Mouse (Mus musculus): Measurements from ENCODE around the gene Tmem209.

Gene Tmem209

DNA sequence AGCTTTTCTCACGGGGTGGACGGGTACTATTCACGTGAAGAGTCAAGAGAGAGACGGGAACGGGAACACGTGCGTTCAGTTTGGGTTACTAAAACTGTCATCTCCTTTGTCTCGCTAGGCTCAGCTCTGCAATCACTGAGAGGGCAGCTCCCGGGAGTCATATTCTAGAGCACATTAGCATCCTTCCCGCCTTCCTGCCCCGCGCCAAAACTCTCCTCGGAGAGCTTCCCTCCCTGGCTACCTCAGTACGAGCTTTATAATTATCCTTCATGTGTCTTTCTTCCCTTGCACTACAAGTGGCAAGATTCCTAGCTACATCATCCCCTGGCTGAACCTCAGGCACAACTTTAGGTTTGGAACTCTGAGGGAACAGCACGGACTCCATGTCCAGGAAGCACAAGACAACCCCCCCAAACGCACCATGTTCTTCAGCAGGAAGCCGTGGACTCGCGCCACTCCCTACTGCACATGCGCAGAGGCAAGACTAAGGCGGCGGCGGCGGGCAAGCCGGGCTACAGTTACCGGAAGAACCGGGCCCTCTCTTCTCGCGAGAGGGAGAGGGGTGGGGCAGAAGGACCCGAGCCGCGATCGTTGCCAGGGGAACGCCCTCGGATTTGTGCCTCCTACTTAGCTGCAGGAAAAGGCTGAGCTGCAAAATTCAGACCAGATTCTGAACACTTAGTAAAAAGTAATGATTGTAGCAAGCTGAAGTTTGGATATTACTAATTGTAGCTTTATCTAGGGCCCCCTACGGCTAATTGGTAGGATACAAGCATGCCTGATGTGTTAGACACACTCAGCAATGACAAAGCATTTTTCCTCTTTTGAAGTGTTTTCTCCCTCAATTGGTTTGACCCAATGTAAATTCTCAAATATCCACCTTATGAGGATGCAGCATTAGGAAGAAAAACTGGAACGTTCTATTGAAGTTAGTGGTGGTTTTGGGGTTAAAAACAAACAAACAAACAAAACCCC lies at the start of gene Tmem209, which contains the start of gene Ssmem1:
Gene Tmem209, minus strand, starts transcription at position 519 of the 975 bp plus-strand sequence.
Gene Ssmem1, plus strand, starts transcription at position 585 of the 975 bp plus-strand sequence.
- DNase-seq: peak; percentile 99 to 100

DNA sequence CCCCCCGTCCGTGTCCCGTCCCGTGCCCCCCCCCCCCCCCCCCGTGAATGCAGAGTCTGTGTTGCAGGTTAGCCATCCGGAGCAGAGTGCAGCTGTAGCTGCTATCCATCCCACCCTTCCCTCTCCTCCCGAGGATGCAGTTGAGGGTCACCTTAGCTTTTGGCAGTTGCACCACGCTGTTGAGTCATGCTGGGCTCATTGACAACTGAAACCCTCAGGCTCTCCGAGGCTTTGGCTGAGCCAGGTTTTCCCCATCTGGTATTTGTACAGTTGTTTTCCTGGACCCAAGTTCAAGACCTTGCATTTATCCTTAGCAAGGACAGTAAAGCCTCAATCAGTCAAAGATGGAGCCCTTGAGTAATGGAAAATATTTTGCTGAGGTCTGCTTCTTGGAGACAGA lies 46.5 kb upstream of the Tmem209 start:
- DNase-seq: peak in 1 of 2 experiments; percentile 58

DNA sequence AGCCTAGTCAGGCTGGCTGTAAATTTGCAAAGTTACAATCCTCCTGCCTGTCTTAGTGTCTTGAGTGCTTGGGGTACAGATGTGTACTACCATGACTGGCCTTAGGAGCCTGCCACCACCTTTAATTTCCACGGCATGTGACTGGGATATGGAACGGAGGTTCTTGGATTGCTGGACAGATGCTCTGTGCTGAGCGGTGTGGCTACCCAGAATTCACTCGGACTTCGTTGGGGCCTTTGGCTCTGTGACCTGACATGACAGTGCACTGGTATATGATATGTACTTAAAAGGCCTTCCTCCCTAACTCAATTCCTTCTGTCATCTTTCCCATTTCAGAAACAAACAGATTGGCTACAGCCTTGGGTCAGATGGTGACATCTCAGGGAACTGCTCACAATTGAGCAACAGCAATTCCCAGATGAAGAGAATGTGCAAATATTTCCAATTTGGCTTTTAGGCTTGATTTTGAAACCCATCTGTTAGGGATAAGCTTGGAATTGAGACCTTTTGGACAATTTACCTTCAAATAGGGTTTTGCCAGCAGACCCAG lies 45.1 kb upstream of the Tmem209 start:
- DNase-seq: peak in 1 of 2 experiments; percentile 49

- no peak for DNase-seq
Observed at GRCm38 (mm10) chr6:30554092-30554491, 44.5 kb upstream of the Tmem209 start.

- no peak for DNase-seq
Observed at GRCm38 (mm10) chr6:30553381-30554010, 43.9 kb upstream of the Tmem209 start.

DNA sequence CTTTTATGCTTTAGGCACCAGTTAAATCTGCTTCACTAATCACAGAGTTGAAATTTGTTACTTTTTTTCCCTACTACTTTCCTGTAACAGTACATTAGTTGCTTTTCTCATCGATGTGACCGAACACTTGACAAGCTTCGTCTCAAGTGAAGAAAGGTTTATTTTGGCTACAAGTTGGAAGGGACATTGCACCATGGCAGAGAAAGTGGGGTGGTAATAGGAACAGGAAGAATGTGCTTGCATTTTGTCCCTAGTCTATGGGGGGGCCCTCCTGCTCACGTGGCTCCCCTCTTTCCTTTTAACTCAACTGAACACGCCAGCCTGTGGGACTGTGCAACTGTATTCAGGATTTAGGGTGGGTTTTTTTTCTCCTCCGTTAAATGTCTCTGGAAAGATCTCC lies 43.0 kb upstream of the Tmem209 start:
- no peak for DNase-seq

- peak; percentile 76 to 88 for DNase-seq
Observed at GRCm38 (mm10) chr6:30551644-30552580, 42.3 kb upstream of the Tmem209 start.

GRCm38 (mm10) chr6:30551193-30551515 lies 41.6 kb upstream of the Tmem209 start:
- no peak for DNase-seq

DNA sequence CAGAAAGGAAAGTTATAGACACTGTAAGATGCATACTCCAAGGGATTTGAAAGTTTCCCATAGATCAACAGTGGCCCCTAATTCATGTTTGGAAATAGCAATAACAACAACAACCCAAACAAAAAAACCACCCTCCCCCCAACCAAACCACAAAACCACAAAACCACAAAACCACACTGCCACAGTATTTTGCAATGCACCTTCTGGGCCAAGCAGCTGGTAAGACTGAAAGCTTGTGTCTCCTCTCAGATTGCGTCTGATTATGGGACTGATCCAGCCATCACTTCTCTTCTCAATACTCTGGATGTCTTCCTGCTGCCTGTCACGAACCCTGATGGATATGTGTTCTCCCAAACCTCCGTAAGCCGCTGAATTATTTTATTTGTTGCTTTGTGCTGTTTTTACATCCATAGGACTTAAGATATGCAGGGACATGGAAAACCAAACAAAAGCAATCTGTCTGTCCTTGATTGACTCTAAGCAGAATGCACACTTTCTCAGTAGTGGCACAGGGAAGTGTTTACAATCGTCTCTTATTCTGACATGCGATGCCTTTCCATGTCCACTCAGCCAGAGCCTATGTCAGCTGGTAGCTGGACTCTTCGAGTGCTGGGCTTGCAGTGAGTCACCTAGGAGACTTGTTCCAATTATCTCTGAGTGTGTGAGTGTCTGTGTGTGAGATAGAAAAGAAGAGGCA lies 41.1 kb upstream of the Tmem209 start:
- DNase-seq: no peak

DNA sequence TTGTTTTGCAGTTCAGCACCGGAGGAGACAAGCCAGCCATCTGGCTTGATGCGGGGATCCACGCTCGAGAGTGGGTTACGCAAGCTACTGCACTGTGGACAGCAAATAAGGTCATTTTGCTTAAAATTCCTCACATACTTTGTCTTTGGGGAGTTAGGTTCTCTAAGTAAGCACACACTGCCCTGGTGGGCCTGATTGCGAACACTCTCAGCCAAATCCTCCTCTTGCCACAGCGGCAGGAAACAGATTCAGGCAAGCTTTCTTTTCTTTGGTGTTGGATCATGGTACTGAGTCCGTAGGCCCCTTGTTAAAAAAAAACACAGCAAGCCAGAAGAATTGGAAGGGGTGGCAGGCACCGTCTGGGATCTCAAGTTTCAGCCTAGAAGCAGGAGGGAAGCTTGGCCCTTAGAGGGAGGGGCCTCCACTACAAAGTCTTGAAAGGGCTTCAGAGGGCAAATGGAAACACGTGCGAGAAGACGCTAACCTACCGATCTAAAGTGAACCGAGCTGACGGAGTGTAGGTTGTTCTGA lies 39.7 kb upstream of the Tmem209 start:
- DNase-seq: peak; percentile 62 to 66

GRCm38 (mm10) chr6:30547656-30548306 lies 38.2 kb upstream of the Tmem209 start:
- peak; percentile 45 to 52 for DNase-seq

DNA sequence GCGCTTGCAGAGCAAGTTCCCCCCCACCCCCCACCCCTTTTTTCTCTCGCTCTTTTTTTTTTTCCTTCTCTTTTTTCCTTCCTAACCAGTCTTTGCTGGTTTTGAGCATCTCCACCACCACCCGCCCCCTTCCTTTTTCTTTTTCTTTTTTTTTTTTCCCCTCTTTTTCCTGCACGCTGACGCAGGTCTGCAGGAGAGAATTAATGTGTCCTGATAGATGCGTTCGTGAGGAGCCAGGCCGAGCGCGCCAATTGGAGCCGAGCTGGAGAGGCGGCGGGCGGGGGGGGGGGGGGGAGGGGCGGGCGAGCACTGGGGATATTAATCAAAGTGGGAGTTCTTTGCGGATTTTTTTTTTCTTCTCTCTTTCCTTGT lies 37.7 kb upstream of the Tmem209 start:
- DNase-seq: peak; percentile 84 to 87

DNA sequence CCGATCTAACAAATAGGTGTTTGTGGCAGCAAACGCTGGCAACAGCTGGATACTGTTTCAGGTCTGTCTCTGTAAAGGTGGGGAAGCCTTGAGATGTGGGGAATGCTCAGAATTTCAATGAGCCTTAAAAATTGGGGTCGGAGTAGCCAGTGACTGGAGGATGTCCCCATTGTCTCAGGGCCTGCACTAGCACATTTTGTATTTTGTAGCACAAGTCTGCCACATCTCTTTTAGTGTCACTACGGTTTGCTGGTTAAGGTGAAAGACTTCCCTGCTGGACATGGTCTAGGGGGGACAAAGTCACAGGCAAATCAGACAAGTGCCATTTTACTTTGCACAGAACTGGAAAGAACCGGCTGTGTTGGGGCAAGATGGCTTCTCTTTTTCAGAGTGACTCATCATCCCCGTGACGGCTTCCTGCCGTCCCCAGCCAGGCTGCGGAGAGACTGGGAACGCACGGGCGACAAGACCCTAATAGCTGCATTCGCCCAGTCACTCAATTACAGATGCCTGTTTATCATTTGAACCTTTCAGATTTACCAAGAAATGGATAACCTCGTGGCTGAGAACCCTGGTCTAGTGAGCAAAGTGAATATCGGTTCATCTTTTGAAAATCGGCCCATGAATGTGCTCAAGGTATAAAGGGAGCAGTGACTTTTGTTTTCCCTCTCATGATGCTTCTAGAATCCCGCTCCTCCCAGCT lies 37.1 kb upstream of the Tmem209 start:
- DNase-seq: peak; percentile 65 to 76

GRCm38 (mm10) chr6:30545689-30546088 lies 36.1 kb upstream of the Tmem209 start:
- DNase-seq: no peak

- DNase-seq: no peak
Observed at GRCm38 (mm10) chr6:30543851-30544250, 34.3 kb upstream of the Tmem209 start.

DNA sequence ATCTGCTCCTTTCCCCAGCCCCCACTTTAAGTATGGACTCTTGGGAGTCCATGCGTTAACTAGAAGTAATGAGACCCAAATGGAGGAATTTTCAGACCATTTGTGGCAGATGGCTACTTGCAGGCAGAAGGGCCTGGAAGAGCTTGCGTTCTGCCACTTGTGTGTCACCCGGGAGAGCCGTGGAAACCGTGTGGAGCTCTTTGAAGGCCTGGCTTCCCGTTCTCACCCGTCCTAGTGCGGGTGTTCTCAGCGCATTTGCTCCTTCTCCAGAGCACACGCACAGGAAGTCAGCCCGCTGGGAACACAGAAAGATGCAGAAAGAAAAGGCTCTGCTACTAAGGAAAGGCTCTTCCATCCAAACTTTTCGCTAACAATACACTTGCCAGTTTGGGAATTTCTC lies 33.5 kb upstream of the Tmem209 start:
- DNase-seq: peak; percentile 18 to 22

GRCm38 (mm10) chr6:30542277-30542676 lies 32.7 kb upstream of the Tmem209 start:
- no peak for DNase-seq

DNA sequence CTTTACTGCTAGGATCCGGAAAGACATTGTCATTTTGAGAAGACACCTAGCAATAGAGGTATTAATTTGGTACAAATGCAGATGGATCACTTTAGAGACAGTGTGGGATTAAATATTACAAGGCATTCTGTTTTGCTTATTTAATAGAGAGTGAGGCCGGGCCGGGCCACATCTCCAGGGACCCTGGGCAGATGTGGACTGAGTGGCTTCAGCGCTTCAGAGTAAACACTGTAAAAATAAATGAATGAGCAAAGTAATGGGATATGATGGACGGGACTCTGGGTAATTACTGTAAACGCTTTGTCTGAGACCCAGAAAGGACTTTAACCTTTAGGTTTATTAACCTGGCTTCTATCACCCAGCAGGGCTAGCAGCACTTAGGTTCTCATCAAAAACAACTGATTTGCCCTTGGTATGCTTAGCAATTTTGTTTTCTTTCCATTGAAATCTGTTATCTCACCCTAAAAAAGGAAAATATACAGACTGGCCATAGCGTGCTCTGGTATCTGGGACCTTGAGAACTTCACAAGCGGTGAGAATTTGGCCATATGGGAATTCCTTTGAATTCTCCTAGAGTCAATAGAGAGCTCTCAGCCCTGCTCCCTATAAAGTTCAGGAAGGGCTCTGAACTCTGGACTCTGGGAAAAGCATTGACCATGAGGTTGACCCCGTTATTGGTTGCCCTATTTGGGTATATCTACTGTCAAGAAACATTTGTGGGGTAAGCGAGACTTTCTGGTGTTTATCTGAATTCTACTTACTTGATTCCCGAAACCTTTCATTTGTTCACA lies 31.6 kb upstream of the Tmem209 start, which contains the start of gene Cpa2:
Gene Cpa2, plus strand, starts transcription at position 574 of the 791 bp plus-strand sequence.
- no peak for DNase-seq

DNA sequence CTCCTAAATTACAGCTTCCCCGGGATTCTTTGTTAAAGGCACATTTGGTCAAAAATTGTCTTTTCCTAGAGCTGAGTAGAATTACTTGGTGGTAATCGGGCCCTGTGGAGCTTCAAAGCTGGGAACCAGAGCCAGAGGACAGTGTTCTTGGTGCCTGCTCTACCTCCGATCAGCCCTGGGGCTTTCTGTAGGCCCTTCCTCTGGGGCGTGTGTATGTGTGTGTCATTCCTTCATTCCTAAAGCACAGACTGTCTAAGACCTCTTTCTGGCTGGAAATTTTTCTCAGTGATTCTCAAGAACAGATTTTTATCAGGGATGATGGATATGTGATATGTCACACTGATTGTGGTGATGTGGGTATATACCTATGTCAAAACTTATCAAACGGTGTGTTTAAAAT lies 29.2 kb upstream of the Tmem209 start:
- DNase-seq: no peak

Measured in cerebellum, postnatal 10 days (tissue).